Mouse (Mus musculus) forebrain, embryonic 10.5 days (tissue): ENCODE data around the gene Olfr122. TPM values are rescaled to one million over a fixed set of nuclear protein-coding genes. Genes with fewer than 3 reads are reported as not detected.

Experiments
- DNase-seq: peaks from one replicate; pipeline ENCODE4 v3.0.0-alpha.2; 2017; ENCODE audit warnings: low spot score; ENCODE audit errors: extremely low spot score
- H3K27ac ChIP-seq: fragments of 300-500 bp; sonication (generic); 2 replicates; pipeline ENCODE4 v1.5.1; 2016; ENCODE audit warnings: mild to moderate bottlenecking
- H3K27me3 ChIP-seq: fragments of 300-500 bp; sonication (generic); 2 replicates; pipeline ENCODE4 v1.6.1; 2016; ENCODE audit warnings: mild to moderate bottlenecking; ENCODE audit not compliant: poor library complexity, severe bottlenecking
- H3K36me3 ChIP-seq: fragments of 300-500 bp; sonication (generic); replicated peaks from 2 replicates; pipeline ENCODE4 v1.6.1; 2016; ENCODE audit warnings: mild to moderate bottlenecking, moderate library complexity
- H3K4me1 ChIP-seq: fragments of 300-500 bp; sonication (generic); 2 replicates; pipeline ENCODE4 v1.6.1; 2016
- H3K4me3 ChIP-seq: fragments of 300-500 bp; sonication (generic); 2 replicates; pipeline ENCODE4 v1.5.1; 2016; ENCODE audit warnings: mild to moderate bottlenecking, moderate library complexity
- H3K9me3 ChIP-seq: fragments of 300-500 bp; sonication (generic); 2 replicates; pipeline ENCODE4 v1.6.1; 2016; ENCODE audit warnings: mild to moderate bottlenecking, moderate library complexity
- WGBS: fragments of 180-500 bp; shearing (Covaris S2); methylation state at CpG from one replicate; pipeline ENCODE4 v1.1.7; 2016; 5-methylcytosine and 5-hydroxymethylcytosine counted together
- polyA plus RNA-seq: library from polyadenylated mRNA; unstranded; fragments of >200 nt; fragmentation: Nextera tagmentation; extraction: Ambion mirVana; gene quantifications from 2 replicates; pipeline ENCODE4 v1.2.1, GENCODE M21; 2016

Olfr122 gene
- not detected in 2 replicates for polyA plus RNA-seq

- DNase-seq = no peak
- Histone ChIP-seq H3K27ac (no peak within 1 kb of the TSS), H3K4me3 (no peak within 1 kb of the TSS), H3K9me3 (peaks cover 5% of the 10 kb centered on the region; the same call in 1 of the 2 replicates), H3K36me3 (no peaks in the 10 kb centered on the region), H3K27me3 (no peaks in the 10 kb centered on the region), H3K4me1 (no peaks in the 10 kb centered on the region)
- 88% methylated on average over 4 of the region's 4 CpGs for WGBS
Observed at GRCm38 (mm10) chr17:37768307-37768706, at the start of gene Olfr122. Gene Olfr122, plus strand, starts transcription at chr17:37768607.

GRCm38 (mm10) chr17:37721508-37721907 is 46.9 kb upstream of the Olfr122 start, which contains the start of gene Olfr120:
Gene Olfr120, plus strand, starts transcription at chr17:37721808.
- 87% methylated on average over 1 of the region's 1 CpGs for WGBS
- H3K4me3 ChIP-seq = no peak within 1 kb of the TSS
- H3K36me3 ChIP-seq = no peaks in the 10 kb centered on the region
- no peak for DNase-seq
- no peaks in the 10 kb centered on the region for H3K9me3 ChIP-seq
- H3K27me3 ChIP-seq = no peaks in the 10 kb centered on the region
- H3K27ac ChIP-seq = no peak within 1 kb of the TSS
- no peaks in the 10 kb centered on the region for H3K4me1 ChIP-seq

- WGBS = 58% methylated on average over 7 of the region's 7 CpGs
Observed at GRCm38 (mm10) chr17:37738070-37738469, 30.3 kb upstream of the Olfr122 start.

GRCm38 (mm10) chr17:37793229-37793628 is 24.8 kb downstream of the Olfr122 start, which contains the start of gene Olfr123:
Gene Olfr123, plus strand, starts transcription at chr17:37793529.
- 94% methylated on average over 2 of the region's 2 CpGs for WGBS
- Histone ChIP-seq H3K36me3 (no peaks in the 10 kb centered on the region), H3K27ac (no peak within 1 kb of the TSS), H3K9me3 (no peaks in the 10 kb centered on the region), H3K27me3 (no peaks in the 10 kb centered on the region), H3K4me1 (no peaks in the 10 kb centered on the region), H3K4me3 (no peak within 1 kb of the TSS)
- DNase-seq = no peak

More at GRCm38 (mm10) chr17:37738070-37738469, 30.3 kb upstream of the Olfr122 start:
- H3K27ac ChIP-seq = no peak overlapping the region
- H3K36me3 ChIP-seq = no peaks in the 10 kb centered on the region
- H3K27me3 ChIP-seq = no peaks in the 10 kb centered on the region
- no peak overlapping the region for H3K4me3 ChIP-seq
- H3K4me1 ChIP-seq = no peaks in the 10 kb centered on the region
- no peaks in the 10 kb centered on the region for H3K9me3 ChIP-seq
- DNase-seq = no peak

- Histone ChIP-seq H3K36me3 (no peaks in the 10 kb centered on the region), H3K27me3 (no peaks in the 10 kb centered on the region), H3K9me3 (no peaks in the 10 kb centered on the region), H3K4me1 (no peaks in the 10 kb centered on the region), H3K27ac (no peak within 1 kb of the TSS), H3K4me3 (no peak within 1 kb of the TSS)
- no peak for DNase-seq
- 92% methylated on average over 3 of the region's 3 CpGs for whole genome bisulfite sequencing
Observed at GRCm38 (mm10) chr17:37799588-37799987, 31.2 kb downstream of the Olfr122 start, which contains the start of gene Olfr124. Gene Olfr124, plus strand, starts transcription at chr17:37799888.

Other genes starting within 250 kb of the Olfr122 start
- not detected in 2 replicates for gene Olfr112, start 199.2 kb upstream of the Olfr122 start, polyA plus RNA-seq
- gene Olfr113, start 190.9 kb upstream of the Olfr122 start, polyA plus RNA-seq = not detected in 2 replicates
- gene Olfr114, start 175.9 kb upstream of the Olfr122 start, polyA plus RNA-seq = not detected in 2 replicates
- not detected in 2 replicates for gene Olfr115, start 141.5 kb upstream of the Olfr122 start, polyA plus RNA-seq
- not detected in 2 replicates for gene Olfr116, start 141.4 kb upstream of the Olfr122 start, polyA plus RNA-seq
- not detected in 2 replicates for gene Olfr117, start 104.8 kb upstream of the Olfr122 start, polyA plus RNA-seq
- not detected in 2 replicates for gene Olfr118, start 101.6 kb upstream of the Olfr122 start, polyA plus RNA-seq
- not detected in 2 replicates for gene Olfr119, start 72.0 kb upstream of the Olfr122 start, polyA plus RNA-seq
- gene Olfr120, start 46.8 kb upstream of the Olfr122 start, polyA plus RNA-seq = not detected in 2 replicates
- not detected in 2 replicates for gene Olfr121, start 19.8 kb upstream of the Olfr122 start, polyA plus RNA-seq
- gene Olfr123, start 24.9 kb downstream of the Olfr122 start, polyA plus RNA-seq = not detected in 2 replicates
- gene Olfr124, start 31.3 kb downstream of the Olfr122 start, polyA plus RNA-seq = not detected in 2 replicates
- gene Olfr125, start 64.3 kb downstream of the Olfr122 start, polyA plus RNA-seq = not detected in 2 replicates
- gene Olfr126, start 78.9 kb downstream of the Olfr122 start, polyA plus RNA-seq = not detected in 2 replicates
- gene Olfr127, start 131.8 kb downstream of the Olfr122 start, polyA plus RNA-seq = not detected in 2 replicates
- not detected in 2 replicates for gene Olfr128, start 151.9 kb downstream of the Olfr122 start, polyA plus RNA-seq
- not detected in 2 replicates for gene Olfr761, start 184.5 kb downstream of the Olfr122 start, polyA plus RNA-seq